Mouse (Mus musculus) urinary bladder, adult 18-20 months (tissue): Measurements from ENCODE around the gene Nfatc2.

Experiments
- DNase-seq, 2 experiments: peaks; one replicate each; pipeline ENCODE4 v3.0.0; 2022; ENCODE audit warnings: low spot score in 2 of 2, mixed read lengths in 2 of 2

Nfatc2 gene

GRCm38 (mm10) chr2:168609653-168610248 is 8.3 kb upstream of the Nfatc2 start:
- DNase-seq = no peak

- no peak for DNase-seq
Observed at GRCm38 (mm10) chr2:168608125-168608564, 6.7 kb upstream of the Nfatc2 start.

GRCm38 (mm10) chr2:168604655-168605070 is 3.2 kb upstream of the Nfatc2 start:
- no peak for DNase-seq

GRCm38 (mm10) chr2:168602387-168602741 is 907 bp upstream of the Nfatc2 start:
- DNase-seq = no peak

GRCm38 (mm10) chr2:168600750-168601490 is 537 bp downstream of the Nfatc2 start:
- DNase-seq = no peak

GRCm38 (mm10) chr2:168595693-168596092 is 5.8 kb downstream of the Nfatc2 start:
- DNase-seq = no peak

- DNase-seq = no peak
Observed at GRCm38 (mm10) chr2:168593676-168594075, 7.8 kb downstream of the Nfatc2 start.

- DNase-seq = no peak
Observed at GRCm38 (mm10) chr2:168593004-168593403, 8.5 kb downstream of the Nfatc2 start.

GRCm38 (mm10) chr2:168591076-168591475 is 10.4 kb downstream of the Nfatc2 start:
- no peak for DNase-seq

- DNase-seq = no peak
Observed at GRCm38 (mm10) chr2:168590556-168590955, 10.9 kb downstream of the Nfatc2 start.

GRCm38 (mm10) chr2:168590168-168590551 is 11.3 kb downstream of the Nfatc2 start:
- DNase-seq = peak; percentile 38 to 43

GRCm38 (mm10) chr2:168589368-168590167 is 11.9 kb downstream of the Nfatc2 start:
- no peak for DNase-seq

- DNase-seq = no peak
Observed at GRCm38 (mm10) chr2:168588591-168589367, 12.7 kb downstream of the Nfatc2 start.

- DNase-seq = no peak
Observed at GRCm38 (mm10) chr2:168587159-168587558, 14.3 kb downstream of the Nfatc2 start.

- DNase-seq = no peak
Observed at GRCm38 (mm10) chr2:168586512-168586911, 14.9 kb downstream of the Nfatc2 start.

- no peak for DNase-seq
Observed at GRCm38 (mm10) chr2:168584857-168585256, 16.6 kb downstream of the Nfatc2 start.

GRCm38 (mm10) chr2:168584408-168584807 is 17.0 kb downstream of the Nfatc2 start:
- DNase-seq = no peak

GRCm38 (mm10) chr2:168583084-168583483 is 18.4 kb downstream of the Nfatc2 start:
- no peak for DNase-seq

GRCm38 (mm10) chr2:168581207-168581854 is 20.1 kb downstream of the Nfatc2 start:
- DNase-seq = no peak

- DNase-seq = no peak
Observed at GRCm38 (mm10) chr2:168580295-168580915, 21.1 kb downstream of the Nfatc2 start.

GRCm38 (mm10) chr2:168579601-168580130 is 21.8 kb downstream of the Nfatc2 start:
- DNase-seq = no peak
